Mouse (Mus musculus) CD4-positive, CD25-positive, alpha-beta regulatory T cell, adult 2 months (primary cell): ENCODE data around the gene Eif3g.

ENCODE experiments used
- DNase-seq: peaks from one replicate; pipeline ENCODE4 v3.0.0-alpha.2; 2012; ENCODE audit warnings: low read depth, low spot score

Gene Eif3g

GRCm38 (mm10) chr9:20898511-20899073 lies at the start of gene Eif3g:
Eif3g (minus strand) TSS chr9:20898623.
- peak; percentile 95 for DNase-seq

- no peak for DNase-seq
Observed at GRCm38 (mm10) chr9:20946066-20946880, 47.9 kb upstream of the Eif3g start.

GRCm38 (mm10) chr9:20944697-20945370 lies 46.4 kb upstream of the Eif3g start:
- no peak for DNase-seq

GRCm38 (mm10) chr9:20943911-20944310 lies 45.5 kb upstream of the Eif3g start:
- DNase-seq, result no peak

- DNase-seq, result no peak
Observed at GRCm38 (mm10) chr9:20943396-20943795, 45.0 kb upstream of the Eif3g start.

- no peak for DNase-seq
Observed at GRCm38 (mm10) chr9:20923258-20923657, 24.8 kb upstream of the Eif3g start.

- peak; percentile 73 for DNase-seq
Observed at GRCm38 (mm10) chr9:20916160-20916559, 17.7 kb upstream of the Eif3g start.

GRCm38 (mm10) chr9:20909948-20910347 lies 11.5 kb upstream of the Eif3g start:
- no peak for DNase-seq

- no peak for DNase-seq
Observed at GRCm38 (mm10) chr9:20902174-20902491, 3.7 kb upstream of the Eif3g start.

- peak; percentile 82 for DNase-seq
Observed at GRCm38 (mm10) chr9:20901466-20902173, 3.2 kb upstream of the Eif3g start.

- DNase-seq, result no peak
Observed at GRCm38 (mm10) chr9:20897736-20898510, 500 bp downstream of the Eif3g start.

GRCm38 (mm10) chr9:20895382-20895781 lies 3.0 kb downstream of the Eif3g start:
- DNase-seq, result no peak

GRCm38 (mm10) chr9:20894629-20895028 lies 3.8 kb downstream of the Eif3g start:
- DNase-seq, result no peak

- DNase-seq, result no peak
Observed at GRCm38 (mm10) chr9:20893590-20894343, 4.7 kb downstream of the Eif3g start.

GRCm38 (mm10) chr9:20893069-20893468 lies 5.4 kb downstream of the Eif3g start:
- no peak for DNase-seq

GRCm38 (mm10) chr9:20892104-20892653 lies 6.2 kb downstream of the Eif3g start:
- DNase-seq, result no peak

- DNase-seq, result no peak
Observed at GRCm38 (mm10) chr9:20891339-20892103, 6.9 kb downstream of the Eif3g start.

- no peak for DNase-seq
Observed at GRCm38 (mm10) chr9:20890411-20890810, 8.0 kb downstream of the Eif3g start.
